Mouse (Mus musculus): ENCODE data around the gene Acoxl. TPM values are rescaled to one million over a fixed set of nuclear protein-coding genes. Genes with fewer than 3 reads are reported as not detected.

Acoxl gene
- polyA plus RNA-seq, 1 experiment from 2014 or later: 0.29 TPM

DNA sequence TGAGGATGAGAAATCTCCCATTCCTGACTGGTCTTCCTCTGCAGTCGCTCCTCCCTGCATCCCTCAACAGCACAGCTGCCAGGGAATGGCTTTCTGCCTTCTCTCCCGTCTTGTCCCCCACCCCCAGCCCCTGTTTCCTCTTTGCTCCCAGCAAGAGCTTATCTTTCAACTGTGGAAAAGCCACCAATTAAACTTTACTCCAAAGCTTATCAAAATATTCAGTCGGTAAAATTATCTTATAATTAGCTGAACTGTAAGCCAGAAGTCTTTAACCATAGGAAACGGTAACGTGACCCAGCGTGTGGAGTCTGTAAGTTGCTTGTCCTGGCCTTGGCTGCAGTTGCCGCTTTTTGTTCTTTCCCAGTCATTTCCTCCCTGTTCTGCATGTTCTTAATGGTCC lies 70.2 kb downstream of the Acoxl start:
- H3K9me3 ChIP-seq (ENCODE audit: control insufficient read depth, low read length): no peaks in the 10 kb centered on the region
- no peaks in the 10 kb centered on the region for H3K27me3 ChIP-seq (ENCODE audit: control insufficient read depth, insufficient read depth, low read length)
- no peak overlapping the region for H3K4me3 ChIP-seq (ENCODE audit: low read depth, low read length)
- ATAC-seq (ENCODE audit: low read depth): no peak
- H3K9ac ChIP-seq (replicated peaks; ENCODE audit: low read depth, low read length): no peak overlapping the region
- H3K36me3 ChIP-seq (ENCODE audit: control insufficient read depth, insufficient read depth, low read length): no peaks in the 10 kb centered on the region
- no peak overlapping the region for H3K4me2 ChIP-seq (ENCODE audit: low read depth, low read length)
- 59% methylated on average over 7 of the region's 7 CpGs for WGBS
- H3K27ac ChIP-seq (ENCODE audit: low read depth, low read length): no peak overlapping the region
- H3K4me1 ChIP-seq (ENCODE audit: control insufficient read depth, insufficient read depth, low read length): no peaks in the 10 kb centered on the region

GRCm38 (mm10) chr2:127909790-127910189 lies 71.1 kb downstream of the Acoxl start:
- H3K36me3 ChIP-seq (ENCODE audit: control insufficient read depth, insufficient read depth, low read length): no peaks in the 10 kb centered on the region
- WGBS: 93% methylated on average over 4 of the region's 4 CpGs

GRCm38 (mm10) chr2:127911579-127911978 lies 72.9 kb downstream of the Acoxl start:
- Histone ChIP-seq H3K4me2 (ENCODE audit: low read depth, low read length) (no peak overlapping the region), H3K27ac (ENCODE audit: low read depth, low read length) (no peak overlapping the region), H3K9me3 (ENCODE audit: control insufficient read depth, low read length) (no peaks in the 10 kb centered on the region), H3K27me3 (ENCODE audit: control insufficient read depth, insufficient read depth, low read length) (no peaks in the 10 kb centered on the region), H3K4me1 (ENCODE audit: control insufficient read depth, insufficient read depth, low read length) (no peaks in the 10 kb centered on the region), H3K9ac (replicated peaks; ENCODE audit: low read depth, low read length) (no peak overlapping the region), H3K4me3 (ENCODE audit: low read depth, low read length) (no peak overlapping the region), H3K36me3 (ENCODE audit: control insufficient read depth, insufficient read depth, low read length) (no peaks in the 10 kb centered on the region)
- 94% methylated on average over 3 of the region's 3 CpGs for WGBS
- no peak for ATAC-seq (ENCODE audit: low read depth)

More at GRCm38 (mm10) chr2:127909790-127910189, 71.1 kb downstream of the Acoxl start:
- no peaks in the 10 kb centered on the region for H3K4me1 ChIP-seq (ENCODE audit: control insufficient read depth, insufficient read depth, low read length)
- no peak overlapping the region for H3K27ac ChIP-seq (ENCODE audit: low read depth, low read length)
- no peak overlapping the region for H3K9ac ChIP-seq (replicated peaks; ENCODE audit: low read depth, low read length)
- ATAC-seq (ENCODE audit: low read depth): no peak
- H3K9me3 ChIP-seq (ENCODE audit: control insufficient read depth, low read length): no peaks in the 10 kb centered on the region
- H3K4me3 ChIP-seq (ENCODE audit: low read depth, low read length): no peak overlapping the region
- H3K27me3 ChIP-seq (ENCODE audit: control insufficient read depth, insufficient read depth, low read length): no peaks in the 10 kb centered on the region
- no peak overlapping the region for H3K4me2 ChIP-seq (ENCODE audit: low read depth, low read length)

GRCm38 (mm10) chr2:127914047-127914446 lies 75.4 kb downstream of the Acoxl start:
- no peak overlapping the region for H3K4me2 ChIP-seq (ENCODE audit: low read depth, low read length)
- H3K9ac ChIP-seq (replicated peaks; ENCODE audit: low read depth, low read length): no peak overlapping the region
- H3K4me3 ChIP-seq (ENCODE audit: low read depth, low read length): no peak overlapping the region
- no peak overlapping the region for H3K27ac ChIP-seq (ENCODE audit: low read depth, low read length)
- H3K27me3 ChIP-seq (ENCODE audit: control insufficient read depth, insufficient read depth, low read length): no peaks in the 10 kb centered on the region
- no peaks in the 10 kb centered on the region for H3K4me1 ChIP-seq (ENCODE audit: control insufficient read depth, insufficient read depth, low read length)
- H3K36me3 ChIP-seq (ENCODE audit: control insufficient read depth, insufficient read depth, low read length): no peaks in the 10 kb centered on the region
- H3K9me3 ChIP-seq (ENCODE audit: control insufficient read depth, low read length): no peaks in the 10 kb centered on the region
- 88% methylated on average over 5 of the region's 5 CpGs for WGBS
- ATAC-seq (ENCODE audit: low read depth): no peak

DNA sequence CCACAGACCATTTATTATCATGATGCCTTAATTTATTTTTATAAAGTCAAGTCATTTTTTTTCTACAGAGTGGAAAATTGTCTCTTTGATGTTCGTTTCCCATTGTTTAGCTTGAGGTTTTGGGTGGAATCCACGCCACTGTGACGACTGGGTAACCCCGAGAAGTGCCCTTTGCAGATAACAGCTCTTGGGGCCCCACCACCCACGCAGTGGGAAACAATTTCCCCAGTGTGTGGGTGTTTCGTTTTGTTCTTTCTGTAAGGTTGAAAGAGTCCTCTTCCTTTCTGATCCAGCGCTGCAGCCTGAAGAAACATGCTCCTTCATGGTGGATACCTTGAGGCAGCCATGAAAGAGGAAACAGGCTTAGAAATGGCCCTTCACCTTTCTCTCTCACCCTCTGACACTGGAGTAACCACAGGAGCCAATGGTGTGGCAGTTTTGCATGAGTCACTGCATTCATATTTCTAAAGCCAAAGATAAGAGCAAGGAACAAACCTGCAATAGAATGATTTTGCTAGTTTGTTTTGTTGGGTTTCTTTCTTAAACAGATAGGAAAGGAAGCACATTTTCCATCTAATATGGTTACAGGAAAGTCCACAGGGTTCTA lies 78.2 kb downstream of the Acoxl start:
- no peak overlapping the region for H3K27ac ChIP-seq (ENCODE audit: low read depth, low read length)
- H3K9ac ChIP-seq (replicated peaks; ENCODE audit: low read depth, low read length): no peak overlapping the region
- WGBS: 70% methylated on average over 7 of the region's 7 CpGs

GRCm38 (mm10) chr2:127919740-127920139 lies 81.1 kb downstream of the Acoxl start:
- 88% methylated on average over 1 of the region's 1 CpGs for WGBS
- no peaks in the 10 kb centered on the region for H3K27me3 ChIP-seq (ENCODE audit: control insufficient read depth, insufficient read depth, low read length)
- H3K4me3 ChIP-seq (ENCODE audit: low read depth, low read length): no peak overlapping the region

More for the DNA sequence above, 78.2 kb downstream of the Acoxl start:
- Histone ChIP-seq H3K4me3 (ENCODE audit: low read depth, low read length) (no peak overlapping the region), H3K4me1 (ENCODE audit: control insufficient read depth, insufficient read depth, low read length) (no peaks in the 10 kb centered on the region), H3K4me2 (ENCODE audit: low read depth, low read length) (no peak overlapping the region), H3K27me3 (ENCODE audit: control insufficient read depth, insufficient read depth, low read length) (no peaks in the 10 kb centered on the region), H3K36me3 (ENCODE audit: control insufficient read depth, insufficient read depth, low read length) (no peaks in the 10 kb centered on the region), H3K9me3 (ENCODE audit: control insufficient read depth, low read length) (no peaks in the 10 kb centered on the region)
- no peak for ATAC-seq (ENCODE audit: low read depth)

DNA sequence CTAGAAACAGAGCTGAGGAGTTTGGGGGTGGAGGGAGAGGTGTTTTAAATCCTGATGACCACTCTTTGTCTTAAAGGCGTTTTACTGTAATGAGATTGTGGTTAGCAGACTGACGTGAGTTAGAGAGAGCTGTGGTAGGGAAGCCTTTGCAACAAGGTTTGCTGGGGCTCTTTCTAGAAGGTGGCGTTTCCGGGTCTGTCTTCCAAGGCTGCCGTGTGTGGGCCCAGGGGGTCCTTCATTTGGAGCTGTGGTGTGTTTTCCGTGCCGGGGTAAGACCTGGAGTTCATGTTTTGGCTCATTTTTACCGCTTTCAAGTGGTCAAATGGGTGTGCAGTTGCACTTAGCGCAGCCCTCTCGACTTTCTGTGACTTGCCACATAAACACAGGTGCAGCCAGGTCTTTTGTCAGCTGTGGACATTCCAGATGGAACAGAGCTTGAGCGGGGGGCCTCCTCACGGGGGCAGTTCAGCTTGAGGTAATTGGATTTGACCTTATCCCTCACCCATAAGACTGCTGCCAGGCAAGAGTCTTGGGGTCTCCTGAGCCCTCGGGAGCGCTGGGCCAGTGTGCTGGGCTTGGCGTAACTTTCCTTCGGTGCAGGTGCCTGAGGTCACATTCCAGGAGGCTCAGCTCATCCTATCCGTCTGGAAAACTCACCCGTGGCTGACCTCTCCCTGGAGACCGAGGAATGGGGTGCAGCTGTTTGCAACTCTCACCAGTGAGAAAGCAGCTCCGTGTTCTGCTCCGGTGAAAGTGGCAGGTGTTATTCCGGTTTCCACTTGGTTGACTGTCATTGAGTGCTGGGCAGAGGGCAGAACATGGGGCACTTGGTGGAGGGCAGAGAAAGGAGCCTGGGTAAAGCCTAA lies 83.6 kb downstream of the Acoxl start:
- H3K9ac ChIP-seq (replicated peaks; ENCODE audit: low read depth, low read length): no peak overlapping the region
- no peak overlapping the region for H3K4me3 ChIP-seq (ENCODE audit: low read depth, low read length)
- WGBS: 61% methylated on average over 22 of the region's 22 CpGs
- H3K4me1 ChIP-seq (ENCODE audit: control insufficient read depth, insufficient read depth, low read length): no peaks in the 10 kb centered on the region
- no peak overlapping the region for H3K27ac ChIP-seq (ENCODE audit: low read depth, low read length)
- H3K27me3 ChIP-seq (ENCODE audit: control insufficient read depth, insufficient read depth, low read length): no peaks in the 10 kb centered on the region
- no peak for ATAC-seq (ENCODE audit: low read depth)
- no peaks in the 10 kb centered on the region for H3K36me3 ChIP-seq (ENCODE audit: control insufficient read depth, insufficient read depth, low read length)
- H3K4me2 ChIP-seq (ENCODE audit: low read depth, low read length): no peak overlapping the region
- H3K9me3 ChIP-seq (ENCODE audit: control insufficient read depth, low read length): no peaks in the 10 kb centered on the region

More at GRCm38 (mm10) chr2:127919740-127920139, 81.1 kb downstream of the Acoxl start:
- H3K9me3 ChIP-seq (ENCODE audit: control insufficient read depth, low read length): no peaks in the 10 kb centered on the region
- no peak overlapping the region for H3K27ac ChIP-seq (ENCODE audit: low read depth, low read length)
- no peak for ATAC-seq (ENCODE audit: low read depth)
- no peak overlapping the region for H3K4me2 ChIP-seq (ENCODE audit: low read depth, low read length)
- no peaks in the 10 kb centered on the region for H3K4me1 ChIP-seq (ENCODE audit: control insufficient read depth, insufficient read depth, low read length)
- no peak overlapping the region for H3K9ac ChIP-seq (replicated peaks; ENCODE audit: low read depth, low read length)
- H3K36me3 ChIP-seq (ENCODE audit: control insufficient read depth, insufficient read depth, low read length): no peaks in the 10 kb centered on the region

GRCm38 (mm10) chr2:127923077-127923680 lies 84.5 kb downstream of the Acoxl start:
- Histone ChIP-seq H3K36me3 (ENCODE audit: control insufficient read depth, insufficient read depth, low read length) (no peaks in the 10 kb centered on the region), H3K4me3 (ENCODE audit: low read depth, low read length) (no peak overlapping the region), H3K4me1 (ENCODE audit: control insufficient read depth, insufficient read depth, low read length) (no peaks in the 10 kb centered on the region), H3K27me3 (ENCODE audit: control insufficient read depth, insufficient read depth, low read length) (no peaks in the 10 kb centered on the region), H3K27ac (ENCODE audit: low read depth, low read length) (no peak overlapping the region), H3K9me3 (ENCODE audit: control insufficient read depth, low read length) (no peaks in the 10 kb centered on the region), H3K9ac (replicated peaks; ENCODE audit: low read depth, low read length) (no peak overlapping the region), H3K4me2 (ENCODE audit: low read depth, low read length) (no peak overlapping the region)
- 92% methylated on average over 5 of the region's 5 CpGs for WGBS
- no peak for ATAC-seq (ENCODE audit: low read depth)
